Mouse (Mus musculus): ENCODE measurements around the gene Map6. TPM values are rescaled to one million over a fixed set of nuclear protein-coding genes. Genes with fewer than 3 reads are reported as not detected.

Map6 gene
- total and polyA plus RNA-seq, 2 experiments from 2014 or later: 126 to 326 TPM

DNA sequence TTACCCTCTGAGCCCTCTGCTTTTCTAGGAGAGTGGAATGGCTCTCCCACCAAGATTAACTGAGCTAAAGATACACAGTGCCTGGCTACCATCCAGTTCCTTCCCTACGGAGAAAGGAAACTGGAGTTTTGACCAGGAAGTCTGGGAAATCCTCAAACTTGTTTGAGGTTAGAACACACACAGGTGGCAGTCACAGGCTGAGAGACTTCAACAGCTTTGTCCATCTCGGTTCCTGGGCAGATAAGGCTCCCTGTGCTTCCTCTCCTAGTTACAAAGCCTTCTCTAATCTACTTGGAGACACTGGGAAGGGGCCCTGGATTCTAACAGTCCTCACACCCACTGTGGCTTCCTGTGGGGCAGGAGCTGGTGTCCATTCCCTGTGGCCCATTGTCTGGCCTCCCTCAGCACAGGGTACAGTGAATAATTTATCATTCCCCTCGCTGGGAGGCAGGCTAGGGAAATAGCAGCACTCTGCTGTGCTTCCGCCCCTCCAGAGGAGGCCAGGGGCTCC is 116.9 kb downstream of the Map6 start:
- DNase-seq (ENCODE audit: low spot score) (no peak), ATAC-seq (ENCODE audit: low FRiP score) (no peak)
- 0 out of 2 replicates have a peak, but pooled peaks cover 9% of the 10 kb centered on the region for H3K36me3 ChIP-seq (ENCODE audit: insufficient read depth, low read length)
- peak overlapping the region; percentile 44; the same call in 1 of the 2 replicates for H3K9ac ChIP-seq (replicated peaks; ENCODE audit: low read length, poor library complexity, severe bottlenecking)
- H3K27me3 ChIP-seq (ENCODE audit: insufficient read depth, low read length): no peaks in the 10 kb centered on the region
- H3K9me3 ChIP-seq (ENCODE audit: low read length): no peaks in the 10 kb centered on the region
- peak; percentile 35 for TF ChIP-seq CTCF (IDR thresholded peaks at IDR 0.05)
- H3K27ac ChIP-seq (ENCODE audit: low read depth, low read length): 0 out of 2 replicates have a peak overlapping the region, but pooled peaks have one; percentile 18
- peaks cover 20% of the 10 kb centered on the region; the same call in 1 of the 2 replicates for H3K4me1 ChIP-seq (ENCODE audit: insufficient read depth, low read length)
- H3K4me3 ChIP-seq (ENCODE audit: low read depth, low read length): peak overlapping the region; percentile 45; the same call in 1 of the 2 replicates
- peak overlapping the region; percentile 88 for H3K4me2 ChIP-seq (ENCODE audit: low read depth, low read length, poor library complexity, severe bottlenecking)
- 14% methylated on average over 4 of the region's 4 CpGs for WGBS

DNA sequence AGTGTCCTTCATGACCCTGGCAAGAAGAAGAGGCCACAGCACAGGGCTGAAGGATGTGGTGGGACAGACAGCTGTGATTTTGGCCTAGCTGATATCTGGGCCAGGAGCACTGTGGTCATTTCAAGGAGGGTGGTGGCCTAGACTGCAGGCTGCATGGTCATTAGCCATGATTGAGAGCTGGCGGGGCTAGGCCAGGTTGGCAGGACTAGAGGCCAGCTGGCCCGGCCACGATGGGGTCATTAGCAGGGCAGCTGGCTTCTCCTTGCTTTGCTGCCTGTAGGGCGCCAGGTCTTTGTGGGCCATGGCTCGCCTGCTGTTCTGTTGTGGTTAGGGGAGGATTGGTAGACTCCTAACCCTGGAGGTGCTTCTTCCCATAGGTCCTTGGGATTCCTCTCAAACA is 118.8 kb downstream of the Map6 start:
- ATAC-seq (ENCODE audit: low FRiP score): no peak
- H3K9me3 ChIP-seq (ENCODE audit: low read length): no peaks in the 10 kb centered on the region
- no peak overlapping the region for H3K27ac ChIP-seq (ENCODE audit: low read depth, low read length)
- 0 out of 2 replicates have a peak overlapping the region, but pooled peaks have one; percentile 14 for H3K9ac ChIP-seq (replicated peaks; ENCODE audit: low read length, poor library complexity, severe bottlenecking)
- TF ChIP-seq CTCF (IDR thresholded peaks at IDR 0.05): no peak
- WGBS: 79% methylated on average over 5 of the region's 5 CpGs
- no peak for DNase-seq (ENCODE audit: low spot score)
- no peak overlapping the region for H3K4me3 ChIP-seq (ENCODE audit: low read depth, low read length)
- H3K4me1 ChIP-seq (ENCODE audit: insufficient read depth, low read length): peaks cover 20% of the 10 kb centered on the region; the same call in 1 of the 2 replicates
- no peaks in the 10 kb centered on the region for H3K27me3 ChIP-seq (ENCODE audit: insufficient read depth, low read length)
- no peak overlapping the region for H3K4me2 ChIP-seq (ENCODE audit: low read depth, low read length, poor library complexity, severe bottlenecking)
- peaks cover 14% of the 10 kb centered on the region; the same call in 1 of the 2 replicates for H3K36me3 ChIP-seq (ENCODE audit: insufficient read depth, low read length)

Other genes starting within 250 kb of the Map6 start
- 23.3 and 26.3 TPM in 2 replicates for gene Uvrag, start 126.3 kb upstream of the Map6 start, total RNA-seq (2014; rRNA removed)
- 13.5 and 19.8 TPM in 2 replicates for gene Uvrag, start 126.3 kb upstream of the Map6 start, polyA plus RNA-seq (2015; fragmentation: Nextera tagmentation; extraction: Ambion mirVana)
- gene Dgat2, start 84.7 kb upstream of the Map6 start, total RNA-seq (2014; rRNA removed): 34.5 and 35.3 TPM in 2 replicates
- 32.0 and 33.1 TPM in 2 replicates for gene Dgat2, start 84.7 kb upstream of the Map6 start, polyA plus RNA-seq (2015; fragmentation: Nextera tagmentation; extraction: Ambion mirVana)
- 0.71 TPM in 1 of 2 replicates, not detected in the other for gene Mogat2, start 28.8 kb upstream of the Map6 start, total RNA-seq (2014; rRNA removed)
- gene Mogat2, start 28.8 kb upstream of the Map6 start, polyA plus RNA-seq (2015; fragmentation: Nextera tagmentation; extraction: Ambion mirVana): 0.33 and 0.38 TPM in 2 replicates
- gene Serpinh1, start 85.8 kb downstream of the Map6 start, total RNA-seq (2014; rRNA removed): 151 and 160 TPM in 2 replicates
- 114 and 125 TPM in 2 replicates for gene Serpinh1, start 85.8 kb downstream of the Map6 start, polyA plus RNA-seq (2015; fragmentation: Nextera tagmentation; extraction: Ambion mirVana)
- gene Gdpd5, start 114.0 kb downstream of the Map6 start, total RNA-seq (2014; rRNA removed): 41.0 and 44.6 TPM in 2 replicates
- 25.9 and 26.0 TPM in 2 replicates for gene Gdpd5, start 114.0 kb downstream of the Map6 start, polyA plus RNA-seq (2015; fragmentation: Nextera tagmentation; extraction: Ambion mirVana)
- 1.4 and 3.9 TPM in 2 replicates for gene Klhl35, start 198.6 kb downstream of the Map6 start, total RNA-seq (2014; rRNA removed)
- 2.1 and 2.4 TPM in 2 replicates for gene Klhl35, start 198.6 kb downstream of the Map6 start, polyA plus RNA-seq (2015; fragmentation: Nextera tagmentation; extraction: Ambion mirVana)
- 440 and 661 TPM in 2 replicates for gene Rps3, start 216.3 kb downstream of the Map6 start, total RNA-seq (2014; rRNA removed)
- 440 and 453 TPM in 2 replicates for gene Rps3, start 216.3 kb downstream of the Map6 start, polyA plus RNA-seq (2015; fragmentation: Nextera tagmentation; extraction: Ambion mirVana)